Mouse (Mus musculus): ENCODE data around the gene Taar8b. TPM values are rescaled to one million over a fixed set of nuclear protein-coding genes. Genes with fewer than 3 reads are reported as not detected.
"Not testable (repeated sequence)": the region's sequence is repeated elsewhere in the genome, so short reads cannot be mapped to it uniquely, and the experiment has no call there.

The Taar8b gene
- total RNA-seq (2022): not detected

GRCm38 (mm10) chr10:24092194-24092593, at the start of gene Taar8b:
Gene Taar8b, minus strand, starts transcription at chr10:24092294.
- no peak for DNase-seq (ENCODE audit: low spot score)

- no peak for DNase-seq (ENCODE audit: low spot score)
Measured at GRCm38 (mm10) chr10:24138623-24139261, 46.6 kb upstream of the Taar8b start.

GRCm38 (mm10) chr10:24134071-24134645, 42.1 kb upstream of the Taar8b start:
- DNase-seq (ENCODE audit: low spot score): no peak

- no peak for DNase-seq (ENCODE audit: low spot score)
Measured at GRCm38 (mm10) chr10:24133132-24133531, 41.0 kb upstream of the Taar8b start.

GRCm38 (mm10) chr10:24132273-24132672, 40.2 kb upstream of the Taar8b start:
- DNase-seq (ENCODE audit: low spot score): no peak

- DNase-seq (ENCODE audit: low spot score): peak; percentile 70
Measured at GRCm38 (mm10) chr10:24131451-24132262, 39.6 kb upstream of the Taar8b start.

- DNase-seq (ENCODE audit: low spot score): peak; percentile 44
Measured at GRCm38 (mm10) chr10:24111116-24111778, 19.2 kb upstream of the Taar8b start.

GRCm38 (mm10) chr10:24109434-24109833, 17.3 kb upstream of the Taar8b start, which contains the start of gene Taar9:
Gene Taar9, minus strand, starts transcription at chr10:24109534.
- not testable (repeated sequence) for DNase-seq (ENCODE audit: low spot score)

GRCm38 (mm10) chr10:24108236-24108635, 16.1 kb upstream of the Taar8b start:
- DNase-seq (ENCODE audit: low spot score): no peak

GRCm38 (mm10) chr10:24107747-24108146, 15.7 kb upstream of the Taar8b start:
- DNase-seq (ENCODE audit: low spot score): no peak

- DNase-seq (ENCODE audit: low spot score): not testable (repeated sequence)
Measured at GRCm38 (mm10) chr10:24103299-24103698, 11.2 kb upstream of the Taar8b start.

- not testable (repeated sequence) for DNase-seq (ENCODE audit: low spot score)
Measured at GRCm38 (mm10) chr10:24101812-24102211, 9.7 kb upstream of the Taar8b start, which contains the start of gene Taar8c. Gene Taar8c, minus strand, starts transcription at chr10:24101912.

- not testable (repeated sequence) for DNase-seq (ENCODE audit: low spot score)
Measured at GRCm38 (mm10) chr10:24097010-24097409, 4.9 kb upstream of the Taar8b start.

- DNase-seq (ENCODE audit: low spot score): no peak
Measured at GRCm38 (mm10) chr10:24087168-24087567, 4.9 kb downstream of the Taar8b start.

GRCm38 (mm10) chr10:24086555-24086954, 5.5 kb downstream of the Taar8b start:
- DNase-seq (ENCODE audit: low spot score): no peak

- no peak for DNase-seq (ENCODE audit: low spot score)
Measured at GRCm38 (mm10) chr10:24085936-24086335, 6.2 kb downstream of the Taar8b start.

- DNase-seq (ENCODE audit: low spot score): peak; percentile 6
Measured at GRCm38 (mm10) chr10:24080166-24080565, 11.9 kb downstream of the Taar8b start.

- not testable (repeated sequence) for DNase-seq (ENCODE audit: low spot score)
Measured at GRCm38 (mm10) chr10:24076200-24076599, 15.9 kb downstream of the Taar8b start, which contains the start of gene Taar8a. Gene Taar8a, plus strand, starts transcription at chr10:24076500.

GRCm38 (mm10) chr10:24074751-24075150, 17.3 kb downstream of the Taar8b start:
- not testable (repeated sequence) for DNase-seq (ENCODE audit: low spot score)

GRCm38 (mm10) chr10:24058986-24059385, 33.1 kb downstream of the Taar8b start:
- DNase-seq (ENCODE audit: low spot score): no peak

GRCm38 (mm10) chr10:24052039-24052438, 40.1 kb downstream of the Taar8b start:
- no peak for DNase-seq (ENCODE audit: low spot score)

- no peak for DNase-seq (ENCODE audit: low spot score)
Measured at GRCm38 (mm10) chr10:24049210-24049609, 42.9 kb downstream of the Taar8b start, which contains the start of gene Taar7f. Gene Taar7f, plus strand, starts transcription at chr10:24049510.

All from heart, adult 8-10 months (tissue).